Mouse (Mus musculus) kidney, postnatal 4 days (tissue): ENCODE data around the gene F2.
"Not testable (repeated sequence)": the region's sequence is repeated elsewhere in the genome, so short reads cannot be mapped to it uniquely, and the experiment has no call there.

Source experiments
- DNase-seq, 2 experiments: peaks; one replicate each; pipeline ENCODE4 v3.0.0; 2021; ENCODE audit warnings: mixed read lengths in 2 of 2

The F2 gene

GRCm38 (mm10) chr2:91645811-91646210 lies 9.6 kb upstream of the F2 start:
- no peak for DNase-seq

GRCm38 (mm10) chr2:91645354-91645753 lies 9.1 kb upstream of the F2 start:
- no peak for DNase-seq

GRCm38 (mm10) chr2:91644021-91644420 lies 7.8 kb upstream of the F2 start:
- DNase-seq = no peak

- no peak for DNase-seq
These were observed 6.7 kb upstream of the F2 start for GRCm38 (mm10) chr2:91642825-91643415.

GRCm38 (mm10) chr2:91638931-91639330 lies 2.7 kb upstream of the F2 start:
- no peak for DNase-seq

- no peak for DNase-seq
These were observed 619 bp upstream of the F2 start for GRCm38 (mm10) chr2:91636727-91637338.

- DNase-seq = no peak
These were observed 728 bp downstream of the F2 start for GRCm38 (mm10) chr2:91635486-91635885.

- DNase-seq = no peak
These were observed 1.4 kb downstream of the F2 start for GRCm38 (mm10) chr2:91634841-91635240.

- DNase-seq = no peak
These were observed 2.8 kb downstream of the F2 start for GRCm38 (mm10) chr2:91633334-91633977.

GRCm38 (mm10) chr2:91632316-91632715 lies 3.9 kb downstream of the F2 start:
- DNase-seq = no peak

- no peak for DNase-seq
These were observed 4.4 kb downstream of the F2 start for GRCm38 (mm10) chr2:91631826-91632225.

GRCm38 (mm10) chr2:91630384-91630783 lies 5.8 kb downstream of the F2 start:
- DNase-seq = no peak

- DNase-seq = no peak
These were observed 6.5 kb downstream of the F2 start for GRCm38 (mm10) chr2:91629682-91630081.

- no peak for DNase-seq
These were observed 8.0 kb downstream of the F2 start for GRCm38 (mm10) chr2:91628171-91628570.

GRCm38 (mm10) chr2:91627486-91627885 lies 8.7 kb downstream of the F2 start:
- no peak for DNase-seq

- DNase-seq = not testable (repeated sequence)
These were observed 12.8 kb downstream of the F2 start for GRCm38 (mm10) chr2:91623366-91623765.

GRCm38 (mm10) chr2:91622356-91622755 lies 13.9 kb downstream of the F2 start:
- no peak for DNase-seq

- not testable (repeated sequence) for DNase-seq
These were observed 26.8 kb downstream of the F2 start for GRCm38 (mm10) chr2:91609370-91609769.

GRCm38 (mm10) chr2:91602389-91602788 lies 33.8 kb downstream of the F2 start:
- no peak for DNase-seq

GRCm38 (mm10) chr2:91600475-91600874 lies 35.7 kb downstream of the F2 start:
- DNase-seq = no peak

- no peak for DNase-seq
These were observed 50.0 kb downstream of the F2 start for GRCm38 (mm10) chr2:91586242-91586641.

GRCm38 (mm10) chr2:91580894-91581293 lies 55.3 kb downstream of the F2 start:
- DNase-seq = no peak
